Mouse (Mus musculus): ENCODE measurements at regions not wholly inside any gene's neighbourhood (a gene's known extent, or its start where the extent isn't known, plus 50 kb on each side); places are given as distances from the start of the nearest gene placed in this dataset.
A peak's percentile ranks its signal among the peaks of the same experiment; 100 is the strongest.

DNA sequence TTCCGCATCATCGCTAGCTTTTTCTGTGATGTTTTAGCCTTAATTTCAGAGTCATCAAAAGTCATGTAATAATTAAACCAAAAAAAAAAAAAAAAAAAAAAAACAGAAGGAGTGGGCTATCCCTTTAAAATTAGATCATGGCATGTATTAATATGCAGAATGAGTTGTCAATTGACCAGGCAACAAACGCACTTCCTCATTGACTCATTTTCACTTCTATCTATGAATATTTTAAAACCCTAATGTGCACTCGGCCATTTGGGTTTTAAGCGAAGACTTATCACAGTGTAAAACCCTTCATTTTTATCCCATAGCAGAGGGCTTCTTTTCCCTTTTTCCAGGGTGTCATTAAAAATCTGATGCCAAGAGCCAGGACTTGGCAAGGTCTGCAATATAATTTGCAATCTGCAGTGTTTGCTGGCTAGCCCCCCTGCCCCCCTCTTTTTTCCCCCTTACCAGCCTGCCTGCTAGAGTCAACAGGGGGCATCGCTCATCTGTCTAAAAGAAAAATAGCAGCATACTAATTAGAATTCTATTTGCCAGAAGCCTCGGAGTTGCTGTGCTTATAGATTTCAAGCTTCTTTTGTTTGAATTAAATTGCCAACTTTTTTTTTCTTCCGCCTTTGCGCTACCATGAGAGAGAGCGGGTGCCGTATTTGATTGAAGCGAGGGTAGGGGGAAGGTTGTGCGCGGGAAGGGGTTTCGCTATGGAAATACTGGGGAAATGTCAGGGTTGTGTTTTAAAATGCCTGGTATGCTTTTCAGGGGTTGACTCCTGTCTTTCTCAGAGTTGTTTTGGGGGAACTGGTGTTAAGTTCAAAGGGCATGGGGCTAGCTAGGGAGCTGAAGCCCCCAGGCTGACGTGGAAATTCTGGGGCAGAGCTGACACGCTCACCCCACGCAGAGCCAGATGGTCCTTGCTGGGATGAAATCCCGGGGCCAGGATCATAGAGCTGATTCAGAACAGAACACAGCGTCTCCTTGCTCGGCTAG, 248.3 kb downstream of the Nr2f2 start:
- peak; percentile 27 for DNase-seq (ENCODE audit: low spot score)

DNA sequence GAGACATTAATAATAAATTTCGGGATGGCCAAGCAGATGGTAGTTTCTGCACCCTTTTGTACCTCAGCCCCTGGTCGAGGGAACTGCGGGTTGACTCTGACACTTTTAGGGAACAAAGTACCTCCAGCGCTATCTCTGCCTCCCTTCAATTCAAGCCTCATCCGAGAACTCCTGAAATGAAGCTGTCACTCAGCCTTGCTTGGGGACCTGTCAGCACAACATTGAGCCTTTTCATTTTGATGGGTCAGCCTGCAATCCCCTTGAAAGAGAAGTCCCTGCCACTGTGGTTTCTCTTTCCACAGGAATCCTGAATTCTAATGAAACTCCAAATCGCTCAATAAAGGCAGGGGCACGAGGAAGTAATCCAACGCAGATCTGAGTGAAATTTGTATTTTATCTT, 257.5 kb downstream of the Nr2f2 start:
- no peak for DNase-seq (ENCODE audit: low spot score)

GRCm38 (mm10) chr7:70105024-70105423, 261.5 kb downstream of the Nr2f2 start:
- no peak for DNase-seq (ENCODE audit: low spot score)

DNA sequence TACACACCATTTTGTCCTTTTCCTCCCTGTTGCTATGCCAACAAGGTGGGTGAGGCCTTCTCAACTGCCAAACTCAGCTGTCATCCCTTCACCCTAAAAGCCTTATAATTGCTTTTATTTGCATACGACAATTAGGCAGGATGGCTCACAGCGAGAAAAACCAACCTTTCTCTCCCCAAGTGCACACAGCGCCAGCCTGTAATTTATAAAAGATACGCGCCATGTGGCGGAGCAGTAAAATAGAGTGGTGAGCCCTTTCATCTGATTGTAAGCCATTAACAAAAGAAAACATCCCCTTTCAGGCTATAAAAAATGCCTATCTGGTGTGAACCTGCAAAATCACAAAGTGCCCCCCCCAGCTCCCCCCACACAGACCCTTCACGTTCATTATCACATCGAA, 262.0 kb downstream of the Nr2f2 start:
- no peak for DNase-seq (ENCODE audit: low spot score)

- DNase-seq (ENCODE audit: low spot score): no peak
These were observed 262.9 kb downstream of the Nr2f2 start for GRCm38 (mm10) chr7:70103680-70104079.

DNA sequence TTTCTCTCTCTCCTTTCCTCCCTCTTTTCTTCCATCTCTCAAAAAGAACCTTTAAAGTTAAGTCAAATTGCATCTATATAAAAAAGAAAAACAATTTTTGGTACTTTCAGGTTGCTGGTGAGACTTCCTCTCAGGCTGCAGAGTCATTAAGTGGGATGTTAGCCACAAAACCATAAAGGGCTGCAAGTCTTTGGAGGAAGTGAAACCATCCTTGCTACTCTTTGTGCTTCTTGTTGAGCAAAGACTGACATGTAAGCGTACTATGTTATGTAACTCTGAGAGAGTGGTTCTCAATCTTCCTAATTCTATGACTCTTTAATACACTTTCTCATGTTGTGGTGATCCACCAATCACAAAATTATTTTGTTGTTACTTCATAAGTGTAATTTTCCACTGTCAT, 267.5 kb downstream of the Nr2f2 start:
- DNase-seq (ENCODE audit: low spot score): no peak

DNA sequence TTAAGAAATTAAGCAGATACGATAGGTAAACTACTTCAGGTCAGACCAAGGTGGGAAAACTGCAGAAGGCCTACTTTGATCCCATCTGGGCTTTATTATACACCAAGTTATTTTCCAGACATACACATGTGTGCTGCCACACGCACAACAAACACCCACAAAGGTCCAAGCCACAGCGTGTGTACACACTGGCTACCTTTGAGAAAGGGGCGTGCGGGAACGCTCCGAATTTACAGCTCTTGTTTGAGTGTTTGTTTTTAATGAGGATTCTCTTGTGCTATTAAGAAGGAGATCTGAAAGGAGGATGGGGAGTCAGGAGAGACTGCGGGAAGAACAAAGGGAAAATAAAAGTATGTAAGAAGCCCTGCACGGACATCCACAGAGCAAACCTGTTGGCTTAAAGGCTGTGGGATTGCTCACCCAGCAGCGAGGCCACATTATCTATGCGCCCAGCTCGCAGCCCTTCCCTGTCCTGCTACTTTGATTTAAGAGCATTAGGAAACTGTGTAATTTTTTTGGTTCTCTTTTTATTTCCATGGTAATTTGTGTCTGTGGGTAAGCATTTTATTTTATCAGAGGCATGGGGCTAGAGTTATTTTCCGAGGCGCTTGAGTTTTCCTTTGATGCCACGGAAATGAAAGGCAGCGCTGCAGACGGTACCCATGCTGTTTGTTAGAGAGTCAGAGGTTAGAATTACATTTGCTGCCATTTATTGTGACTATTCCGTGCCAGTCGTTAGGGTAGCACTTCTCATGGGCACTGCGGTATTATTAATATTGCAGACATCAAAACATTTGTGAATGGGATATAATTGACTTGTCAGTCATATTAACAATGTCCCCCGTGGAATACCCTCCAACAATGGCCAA, 272.4 kb downstream of the Nr2f2 start:
- no peak for DNase-seq (ENCODE audit: low spot score)

DNA sequence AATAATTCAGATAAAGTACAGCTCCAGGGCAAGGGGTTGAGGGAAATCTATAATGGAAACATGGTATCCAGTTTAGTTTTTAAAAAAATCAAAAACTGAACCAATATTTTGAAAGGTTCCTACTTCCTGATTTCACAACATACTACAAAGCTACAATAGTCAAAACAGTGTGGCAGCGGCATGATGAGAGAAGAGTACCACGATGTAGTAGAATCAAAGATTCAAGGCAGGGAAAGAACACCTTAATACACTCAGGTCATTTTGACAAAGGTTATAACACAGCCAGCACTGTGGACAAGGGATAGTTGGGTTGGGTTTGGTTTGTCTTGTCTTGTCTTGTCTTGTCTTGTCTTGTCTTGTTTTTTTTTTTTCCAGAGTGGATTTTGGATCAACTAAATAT, 274.4 kb downstream of the Nr2f2 start:
- no peak for DNase-seq (ENCODE audit: low spot score)

DNA sequence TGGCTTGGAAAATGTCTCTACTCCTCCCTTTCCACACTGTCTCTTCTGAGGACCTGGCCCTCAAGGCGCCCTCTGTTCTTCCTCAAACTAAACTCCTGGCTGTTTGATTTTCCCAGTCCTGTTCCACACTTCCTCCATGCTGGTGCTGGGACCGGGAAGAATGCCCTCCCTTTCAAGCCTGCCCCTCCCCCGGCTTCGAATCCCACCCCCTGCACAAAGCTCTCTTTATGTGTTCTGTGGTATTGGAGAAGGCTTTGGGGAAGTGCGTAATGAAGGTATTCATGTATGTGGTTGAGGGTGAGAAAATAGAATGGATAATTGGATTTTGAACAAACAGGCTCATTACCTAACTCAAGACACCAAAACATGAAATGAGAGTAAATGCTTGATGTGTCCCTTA, 277.4 kb downstream of the Nr2f2 start:
- DNase-seq (ENCODE audit: low spot score): no peak

DNA sequence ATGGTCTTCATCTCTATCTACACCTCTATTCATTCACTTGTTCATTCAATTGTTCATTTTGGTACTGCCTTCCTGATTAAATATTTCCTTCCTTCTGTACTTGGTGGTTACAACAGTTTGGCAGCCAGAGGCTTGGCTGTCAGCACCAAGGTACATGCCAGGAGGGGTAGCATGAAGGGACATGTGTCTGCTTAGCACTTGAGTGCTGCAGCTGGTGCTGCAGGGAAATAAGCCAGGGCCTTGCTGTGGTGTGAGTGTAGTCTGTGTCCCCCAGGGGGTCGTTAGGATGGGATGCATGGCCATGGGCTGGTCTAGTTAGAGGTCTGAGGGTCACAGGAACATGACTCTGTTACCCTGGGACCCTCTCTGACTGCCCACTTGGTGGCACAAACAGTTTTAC, 296.9 kb downstream of the Nr2f2 start:
- no peak for DNase-seq (ENCODE audit: low spot score)

GRCm38 (mm10) chr7:70067828-70068719, 298.5 kb downstream of the Nr2f2 start:
- DNase-seq (ENCODE audit: low spot score): no peak

GRCm38 (mm10) chr7:70067071-70067470, 299.5 kb downstream of the Nr2f2 start:
- no peak for DNase-seq (ENCODE audit: low spot score)

DNA sequence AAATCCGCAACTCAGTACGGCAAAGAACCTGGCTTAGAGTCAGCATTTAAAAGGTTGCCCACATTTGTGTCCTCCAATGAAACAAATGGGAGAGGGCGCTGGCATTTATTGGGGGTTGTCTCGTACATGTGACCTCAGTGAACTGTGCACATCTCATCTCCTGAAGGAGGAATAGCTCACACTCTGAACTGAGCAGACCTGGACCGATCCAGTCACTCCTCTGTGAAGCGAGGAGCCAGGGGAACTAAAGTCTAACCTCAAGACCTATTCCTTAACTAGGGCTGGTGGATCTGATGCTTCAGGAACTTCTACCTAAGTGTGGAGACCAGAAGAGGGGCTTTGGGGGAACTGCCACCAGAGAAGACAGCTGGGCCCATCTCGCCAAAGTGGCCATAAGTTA, 300.1 kb downstream of the Nr2f2 start:
- DNase-seq (ENCODE audit: low spot score): no peak

DNA sequence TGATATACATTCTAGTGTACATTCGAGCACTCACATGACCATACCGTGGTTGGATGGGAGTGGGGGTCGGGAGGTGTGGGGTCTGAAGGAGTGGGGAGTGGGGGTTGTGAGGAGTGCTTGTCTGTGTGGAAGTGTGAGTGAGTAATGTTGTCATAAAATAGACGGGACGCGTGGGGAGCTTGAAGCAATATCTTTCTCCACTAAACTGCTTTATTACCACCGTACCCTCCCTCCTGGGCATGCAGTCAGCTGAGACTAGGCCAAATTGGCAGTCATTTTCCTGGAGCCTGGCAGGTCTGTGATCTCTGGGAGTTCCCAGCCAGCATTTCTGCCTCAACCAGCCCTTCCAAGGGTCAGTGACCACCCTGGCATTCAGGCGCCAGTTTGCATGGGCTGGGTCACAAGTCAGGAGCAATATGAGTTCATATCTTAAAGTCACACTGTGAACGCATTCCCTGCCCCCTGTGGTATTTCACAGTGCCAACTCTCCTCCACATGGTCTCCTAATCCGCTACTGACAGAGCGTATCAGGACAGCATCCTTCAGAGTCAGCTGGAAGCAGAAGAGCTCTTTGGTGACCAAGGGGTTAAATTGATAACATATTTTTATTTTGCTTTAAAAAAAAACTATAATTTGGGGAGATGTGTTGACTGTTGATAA, 300.9 kb downstream of the Nr2f2 start:
- DNase-seq (ENCODE audit: low spot score): no peak

DNA sequence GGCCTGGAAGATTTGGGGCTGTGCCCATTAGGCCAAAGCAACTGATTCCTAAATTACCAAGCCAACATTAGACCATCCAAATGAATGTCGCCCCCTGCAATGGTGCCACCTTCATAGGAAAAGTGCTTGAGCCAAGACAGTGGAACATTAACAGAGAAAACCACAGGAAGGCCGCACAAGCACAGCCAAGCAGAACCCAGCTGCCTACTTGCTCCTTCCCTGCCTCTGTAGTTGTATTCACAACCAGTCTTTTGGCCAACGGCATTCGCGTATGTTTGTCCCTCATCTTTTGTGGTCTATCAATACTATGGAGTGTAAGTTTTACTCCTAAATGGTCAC, 319.2 kb downstream of the Nr2f2 start:
- no peak for DNase-seq (ENCODE audit: low spot score)

GRCm38 (mm10) chr7:70046691-70047414, 319.7 kb downstream of the Nr2f2 start:
- no peak for DNase-seq (ENCODE audit: low spot score)

DNA sequence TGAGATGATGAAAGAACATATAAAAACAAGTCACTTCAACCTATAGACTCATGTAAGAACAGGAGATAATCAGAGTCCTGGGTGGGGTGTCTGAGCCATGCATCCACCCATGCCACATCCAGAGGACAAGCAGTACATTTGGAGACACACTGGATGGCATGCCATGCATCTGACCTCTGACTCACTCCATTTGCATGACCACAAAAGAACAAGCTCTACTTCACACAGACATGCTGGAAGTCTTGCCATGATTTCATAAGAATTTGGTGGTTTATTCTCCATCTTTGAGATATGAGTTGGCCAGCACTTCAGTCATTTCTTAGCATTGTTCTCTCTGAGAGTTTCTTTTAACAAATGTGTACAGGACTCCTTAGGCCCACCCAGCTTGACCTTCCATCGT, 329.5 kb downstream of the Nr2f2 start:
- no peak for DNase-seq (ENCODE audit: low spot score)

DNA sequence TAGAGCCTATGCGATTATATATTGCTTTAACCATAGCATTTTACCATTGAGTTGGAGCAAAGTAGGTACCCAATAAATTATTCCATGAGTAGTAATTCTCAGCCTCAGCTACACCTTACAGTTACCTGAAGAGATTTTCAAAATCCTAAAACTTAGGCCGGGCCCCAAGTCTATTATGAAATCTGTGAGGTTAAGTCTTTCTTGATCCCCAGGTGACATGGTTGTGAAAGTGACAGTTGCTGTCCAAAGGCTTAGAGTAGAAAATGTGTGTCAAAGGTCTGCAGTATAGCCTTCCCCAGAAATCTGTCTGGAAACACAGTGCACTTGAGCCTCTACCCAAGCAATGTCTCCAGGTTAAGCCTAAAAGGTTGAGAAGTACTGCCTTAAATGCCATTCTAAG, 333.7 kb downstream of the Nr2f2 start:
- DNase-seq (ENCODE audit: low spot score): no peak

GRCm38 (mm10) chr7:70029311-70029710, 337.2 kb downstream of the Nr2f2 start:
- no peak for DNase-seq (ENCODE audit: low spot score)

DNA sequence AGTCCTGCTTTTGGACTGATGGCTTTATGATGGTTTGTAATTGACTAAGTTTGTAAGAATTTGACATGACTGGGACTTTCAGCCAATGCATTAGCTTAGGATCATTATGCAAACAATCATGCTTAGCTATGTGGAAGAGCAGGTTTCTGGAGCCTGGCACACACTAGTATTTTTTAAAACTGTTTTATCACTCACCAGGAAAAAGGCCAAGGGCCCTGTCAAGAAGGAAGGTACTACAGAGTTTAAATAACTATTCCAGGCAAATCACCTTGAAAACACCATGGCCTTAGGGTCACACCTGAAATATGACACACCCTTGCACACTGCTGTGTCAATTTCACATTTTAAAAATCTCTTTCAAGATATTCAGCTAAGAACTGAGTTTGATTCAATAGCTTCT, 341.0 kb downstream of the Nr2f2 start:
- no peak for DNase-seq (ENCODE audit: low spot score)

- DNase-seq (ENCODE audit: low spot score): no peak
These were observed 349.9 kb downstream of the Nr2f2 start for GRCm38 (mm10) chr7:70016611-70017010.

All from layer of hippocampus, adult 11-12 months (tissue).